Mouse (Mus musculus): ENCODE data around the gene Gm2696. TPM values are rescaled to one million over a fixed set of nuclear protein-coding genes. Genes with fewer than 3 reads are reported as not detected.

Gm2696 gene
- not detected in 2 replicates for polyA plus RNA-seq (2012; rRNA removed)

DNA sequence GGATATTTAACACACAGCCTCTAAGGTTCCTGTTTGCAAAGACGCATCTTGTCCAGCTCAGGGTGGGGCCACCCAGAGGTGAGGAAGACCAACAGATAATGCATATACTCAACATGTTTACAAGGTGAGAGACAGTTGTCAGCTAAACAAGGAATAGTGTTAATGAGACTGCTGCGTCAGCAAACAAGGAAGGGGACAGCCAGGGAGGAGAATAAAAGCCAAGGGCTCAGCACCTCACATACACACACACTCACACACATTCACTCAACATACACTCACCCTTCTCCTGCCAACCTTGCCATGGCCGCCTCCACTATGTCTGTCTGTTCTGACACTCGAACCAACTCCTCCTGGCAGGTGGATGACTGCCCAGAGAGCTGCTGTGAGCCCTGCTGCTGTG lies at the start of gene Gm2696:
Gm2696 (plus strand) TSS at position 301 of the 400 bp plus-strand sequence.

DNA sequence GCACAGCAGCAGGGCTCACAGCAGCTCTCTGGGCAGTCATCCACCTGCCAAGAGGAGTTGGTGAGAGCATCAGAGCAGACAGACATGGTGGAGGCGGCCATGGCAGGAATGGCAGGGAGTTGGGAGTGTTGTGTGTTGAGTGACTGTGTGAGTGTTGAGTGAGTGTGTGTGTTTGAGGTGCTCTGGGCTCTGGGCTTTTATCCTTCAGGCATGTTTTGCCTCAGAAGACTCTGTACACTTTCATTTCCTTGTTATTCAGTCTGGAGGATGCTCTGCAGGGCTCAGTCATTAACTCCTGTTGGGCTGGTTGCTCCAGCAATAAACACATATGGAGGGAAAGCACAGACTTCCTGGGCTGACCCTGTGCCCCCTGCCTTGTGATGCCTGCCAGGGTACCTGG lies 43.3 kb upstream of the Gm2696 start, which contains the start of gene Gm3238:
Gm3238 (minus strand) TSS at position 101 of the 400 bp plus-strand sequence.

DNA sequence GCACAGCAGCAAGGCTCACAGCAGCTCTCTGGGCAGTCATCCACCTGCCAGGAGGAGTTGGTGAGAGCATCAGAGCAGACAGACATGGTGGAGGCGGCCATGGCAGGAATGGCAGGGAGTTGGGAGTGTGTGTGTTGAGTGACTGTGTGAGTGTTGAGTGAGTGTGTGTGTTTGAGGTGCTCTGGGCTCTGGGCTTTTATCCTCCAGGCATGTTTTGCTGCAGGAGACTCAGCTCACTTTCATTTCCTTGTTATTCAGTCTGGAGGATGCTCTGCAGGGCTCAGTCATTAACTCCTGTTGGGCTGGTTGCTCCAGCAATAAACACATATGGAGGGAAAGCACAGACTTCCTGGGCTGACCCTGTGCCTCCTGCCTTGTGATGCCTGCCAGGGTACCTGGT lies 37.6 kb upstream of the Gm2696 start, which contains the start of gene Gm7138:
Gm7138 (minus strand) TSS at position 101 of the 400 bp plus-strand sequence.

DNA sequence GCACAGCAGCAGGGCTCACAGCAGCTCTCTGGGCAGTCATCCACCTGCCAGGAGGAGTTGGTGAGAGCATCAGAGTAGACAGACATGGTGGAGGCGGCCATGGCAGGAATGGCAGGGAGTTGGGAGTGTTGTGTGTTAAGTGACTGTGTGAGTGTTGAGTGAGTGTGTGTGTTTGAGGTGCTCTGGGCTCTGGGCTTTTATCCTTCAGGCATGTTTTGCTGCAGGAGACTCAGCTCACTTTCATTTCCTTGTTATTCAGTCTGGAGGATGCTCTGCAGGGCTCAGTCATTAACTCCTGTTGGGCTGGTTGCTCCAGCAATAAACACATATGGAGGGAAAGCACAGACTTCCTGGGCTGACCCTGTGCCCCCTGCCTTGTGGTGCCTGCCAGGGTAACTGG lies 32.0 kb upstream of the Gm2696 start, which contains the start of gene Gm3250:
Gm3250 (minus strand) TSS at position 101 of the 400 bp plus-strand sequence.

DNA sequence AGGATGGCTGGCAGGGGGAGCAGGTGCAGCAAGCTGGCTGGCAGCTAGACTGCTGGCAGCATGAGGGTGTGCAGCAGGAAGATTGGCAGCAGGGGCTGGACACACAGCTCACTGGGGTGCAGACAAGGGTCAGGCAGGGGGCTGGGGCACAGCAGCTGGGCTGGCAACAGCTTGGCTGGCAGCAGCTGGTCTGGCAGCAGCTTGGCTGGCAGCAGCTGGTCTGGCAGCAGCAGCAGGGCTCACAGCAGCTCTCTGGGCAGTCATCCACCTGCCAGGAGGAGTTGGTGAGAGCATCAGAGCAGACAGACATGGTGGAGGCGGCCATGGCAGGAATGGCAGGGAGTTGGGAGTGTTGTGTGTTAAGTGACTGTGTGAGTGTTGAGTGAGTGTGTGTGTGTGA lies 26.6 kb upstream of the Gm2696 start, which contains the start of gene Gm7137:
Gm7137 (minus strand) TSS at position 325 of the 400 bp plus-strand sequence.

DNA sequence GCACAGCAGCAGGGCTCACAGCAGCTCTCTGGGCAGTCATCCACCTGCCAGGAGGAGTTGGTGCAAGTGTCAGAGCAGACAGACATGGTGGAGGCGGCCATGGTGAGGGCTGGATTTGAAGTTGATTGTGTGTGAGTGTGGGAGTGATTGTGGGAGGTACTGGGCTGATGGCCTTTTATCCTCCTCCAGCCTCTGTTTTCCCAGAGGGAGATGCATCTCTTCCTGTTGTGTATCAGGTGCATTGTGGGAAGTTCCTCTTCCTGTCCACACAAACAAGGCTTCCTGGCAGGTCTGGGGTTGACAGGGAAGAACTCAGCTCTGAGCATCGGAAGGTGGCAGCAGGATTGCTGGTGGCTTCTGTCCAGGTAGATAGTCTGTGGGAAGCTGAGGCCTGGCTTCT lies 19.5 kb upstream of the Gm2696 start, which contains the start of gene Gm9639:
Gm9639 (minus strand) TSS at position 101 of the 400 bp plus-strand sequence.

DNA sequence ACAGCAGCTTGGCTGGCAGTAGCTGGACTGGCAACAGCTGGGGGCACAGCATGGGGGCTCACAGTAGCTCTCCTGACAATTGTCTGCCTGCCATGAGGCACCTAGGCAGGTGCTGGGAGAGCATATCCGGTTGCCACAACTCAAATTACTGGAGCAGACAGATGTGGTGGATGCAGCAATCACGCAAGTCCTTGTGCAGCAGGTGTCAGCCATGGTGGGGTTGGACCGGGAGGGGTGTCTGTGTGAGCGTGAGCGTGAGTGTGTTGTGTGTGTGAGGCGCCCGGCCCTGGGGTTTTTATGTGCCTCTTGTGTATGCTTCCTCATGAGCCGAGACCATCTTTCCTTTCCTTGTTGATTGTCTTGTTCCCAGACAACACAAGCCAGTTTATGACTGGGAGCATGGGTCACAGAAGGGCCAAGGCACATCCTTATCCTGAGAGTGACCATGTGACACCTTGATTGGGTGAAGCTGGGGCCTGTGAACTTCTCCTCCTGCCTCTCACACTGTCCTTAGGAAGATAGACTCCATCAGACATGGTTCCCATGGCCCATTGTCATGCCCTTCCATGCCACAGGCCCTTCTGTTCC lies 15.5 kb upstream of the Gm2696 start, which contains the start of gene Gm19668:
Gm19668 (minus strand) TSS at position 213 of the 588 bp plus-strand sequence.

DNA sequence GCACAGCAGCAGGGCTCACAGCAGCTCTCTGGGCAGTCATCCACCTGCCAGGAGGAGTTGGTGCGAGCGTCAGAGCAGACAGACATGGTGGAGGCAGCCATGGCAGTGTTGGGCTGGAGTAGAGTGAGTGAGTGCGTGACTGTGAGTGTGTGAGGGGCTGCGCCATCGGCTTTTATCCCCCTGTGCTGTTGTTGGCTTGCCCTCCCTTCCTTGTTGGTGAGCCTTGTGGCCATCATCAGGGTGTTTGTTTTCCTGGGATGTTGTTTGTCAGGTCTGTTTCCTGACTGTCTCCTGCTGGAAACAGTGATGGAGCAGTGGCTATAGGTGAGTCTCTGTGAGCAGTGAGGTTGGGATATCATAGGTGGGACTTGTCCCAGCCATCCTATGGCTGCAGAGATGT lies 2.7 kb upstream of the Gm2696 start, which contains the start of gene Gm9507:
Gm9507 (minus strand) TSS at position 101 of the 400 bp plus-strand sequence.

DNA sequence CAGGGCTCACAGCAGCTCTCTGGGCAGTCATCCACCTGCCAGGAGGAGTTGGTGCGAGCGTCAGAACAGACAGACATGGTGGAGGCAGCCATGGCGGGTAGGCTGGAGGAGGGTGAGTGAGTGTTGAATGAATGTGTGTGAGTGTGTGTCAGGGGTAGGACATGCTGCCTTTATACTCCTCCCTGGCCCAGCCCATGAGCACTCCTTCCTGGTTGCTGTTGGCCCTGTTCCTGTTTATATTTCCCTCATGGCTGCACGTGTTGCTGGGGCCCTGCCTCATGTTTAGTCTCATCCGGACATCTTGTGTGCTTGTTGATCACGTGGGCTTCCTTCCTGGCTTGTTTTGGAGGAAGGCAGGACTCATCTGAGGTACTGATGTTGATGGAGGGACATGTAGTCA lies 12.5 kb downstream of the Gm2696 start, which contains the start of gene Krtap10-4:
Krtap10-4 (minus strand) TSS at position 145 of the 400 bp plus-strand sequence.

DNA sequence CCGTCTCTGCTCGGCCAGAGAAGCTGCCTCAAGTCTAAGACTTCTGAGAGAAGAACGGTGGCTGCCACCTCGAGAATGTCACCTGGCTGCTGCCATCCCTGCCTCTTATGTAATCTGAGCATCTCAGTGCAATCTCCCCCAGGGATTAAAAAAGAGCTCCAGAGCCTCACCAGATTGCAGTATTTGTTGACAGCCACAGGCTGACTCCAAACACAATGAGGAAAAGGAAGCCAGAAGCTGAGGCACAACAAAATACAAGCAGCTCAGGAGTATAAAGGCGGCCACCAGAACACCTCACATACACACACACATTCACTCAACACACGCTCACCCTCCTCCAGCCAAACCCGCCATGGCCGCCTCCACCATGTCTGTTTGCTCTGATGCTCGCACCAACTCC lies 21.2 kb downstream of the Gm2696 start, which contains the start of gene Krtap10-10:
Krtap10-10 (plus strand) TSS at position 301 of the 400 bp plus-strand sequence.

DNA sequence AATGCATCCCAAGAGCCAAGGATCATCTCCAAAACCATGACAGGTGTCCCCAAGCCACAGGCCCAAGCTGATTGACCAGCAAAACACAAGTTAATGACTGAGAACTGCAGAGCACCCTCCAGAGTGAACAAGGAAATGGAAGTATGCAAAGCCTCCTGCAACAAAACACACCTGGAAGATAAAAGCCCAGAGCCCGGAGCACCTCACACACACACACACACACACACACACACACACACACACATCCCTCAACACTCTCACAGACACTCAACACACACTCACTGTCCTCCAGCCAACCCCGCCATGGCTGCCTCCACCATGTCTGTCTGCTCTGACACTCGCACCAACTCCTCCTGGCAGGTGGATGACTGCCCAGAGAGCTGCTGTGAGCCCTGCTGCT lies 32.0 kb downstream of the Gm2696 start, which contains the start of gene Gm36176:
Gm36176 (plus strand) TSS at position 301 of the 400 bp plus-strand sequence.

DNA sequence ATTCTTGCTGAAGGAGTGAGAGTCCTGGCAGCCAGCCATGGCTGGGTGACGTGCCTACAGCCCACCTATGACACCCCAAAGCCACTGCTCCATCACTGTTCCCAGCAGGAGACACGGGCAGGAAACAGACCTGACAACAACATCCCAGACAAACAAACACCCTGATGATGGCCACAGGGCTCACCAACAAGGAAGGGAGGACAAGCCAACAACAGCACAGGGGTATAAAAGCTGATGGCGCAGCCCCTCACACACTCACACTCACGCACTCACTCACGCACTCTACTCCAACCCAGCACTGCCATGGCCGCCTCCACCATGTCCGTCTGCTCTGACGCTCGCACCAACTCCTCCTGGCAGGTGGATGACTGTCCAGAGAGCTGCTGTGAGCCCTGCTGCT lies 38.1 kb downstream of the Gm2696 start, which contains the start of gene Gm10318:
Gm10318 (plus strand) TSS at position 301 of the 400 bp plus-strand sequence.

DNA sequence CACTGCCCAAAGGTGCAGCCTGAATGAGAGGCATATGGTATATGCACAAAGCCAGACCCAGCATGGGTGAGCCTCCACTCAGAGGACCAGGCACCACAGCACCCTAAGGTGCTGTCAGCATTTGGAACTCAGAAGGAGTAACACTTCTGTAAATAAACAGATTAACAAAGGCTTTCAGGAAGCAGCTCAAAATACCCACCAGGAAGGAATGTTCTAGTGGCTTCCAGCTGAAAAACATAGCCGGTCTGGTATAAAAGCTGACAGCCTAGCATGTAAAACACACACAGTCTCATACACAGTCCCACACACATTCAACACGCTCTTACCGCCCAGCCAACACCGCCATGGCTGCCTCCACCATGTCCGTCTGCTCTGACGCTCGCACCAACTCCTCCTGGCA lies 47.2 kb downstream of the Gm2696 start, which contains the start of gene Gm3285:
Gm3285 (plus strand) TSS at position 301 of the 400 bp plus-strand sequence.

Other genes with a start within 250 kb of the Gm2696 start
- 75.2 and 76.7 TPM in 2 replicates for gene Pttg1ip, start 233.0 kb upstream of the Gm2696 start, polyA plus RNA-seq (2012; rRNA removed)
- 432 and 449 TPM in 2 replicates for gene Sumo3, start 208.6 kb upstream of the Gm2696 start, polyA plus RNA-seq (2012; rRNA removed)
- gene Gm49325, start 208.5 kb upstream of the Gm2696 start, polyA plus RNA-seq (2012; rRNA removed): 42.7 TPM in 1 of 2 replicates, not detected in the other
- 46.0 and 46.8 TPM in 2 replicates for gene Ube2g2, start 192.4 kb upstream of the Gm2696 start, polyA plus RNA-seq (2012; rRNA removed)
- gene Tspear, start 128.1 kb upstream of the Gm2696 start, polyA plus RNA-seq (2012; rRNA removed): 0.92 and 1.3 TPM in 2 replicates
- gene Gm19402, start 123.9 kb upstream of the Gm2696 start, polyA plus RNA-seq (2012; rRNA removed): not detected in 2 replicates
- gene Gm9508, start 117.4 kb upstream of the Gm2696 start, polyA plus RNA-seq (2012; rRNA removed): not detected in 2 replicates
- gene Gm10272, start 108.1 kb upstream of the Gm2696 start, polyA plus RNA-seq (2012; rRNA removed): not detected in 2 replicates
- gene Gm10024, start 103.2 kb upstream of the Gm2696 start, polyA plus RNA-seq (2012; rRNA removed): not detected in 2 replicates
- not detected in 2 replicates for gene Gm10142, start 98.9 kb upstream of the Gm2696 start, polyA plus RNA-seq (2012; rRNA removed)
- not detected in 2 replicates for gene Krtap12-1, start 94.1 kb upstream of the Gm2696 start, polyA plus RNA-seq (2012; rRNA removed)
- gene Gm10100, start 88.2 kb upstream of the Gm2696 start, polyA plus RNA-seq (2012; rRNA removed): not detected in 2 replicates
- gene Gm18596, start 72.0 kb upstream of the Gm2696 start, polyA plus RNA-seq (2012; rRNA removed): not detected in 2 replicates
- gene Gm9736, start 63.3 kb upstream of the Gm2696 start, polyA plus RNA-seq (2012; rRNA removed): not detected in 2 replicates
- gene Gm3233, start 55.0 kb upstream of the Gm2696 start, polyA plus RNA-seq (2012; rRNA removed): not detected in 2 replicates
- not detected in 2 replicates for gene Gm3238, start 43.4 kb upstream of the Gm2696 start, polyA plus RNA-seq (2012; rRNA removed)
- gene Gm7138, start 37.7 kb upstream of the Gm2696 start, polyA plus RNA-seq (2012; rRNA removed): not detected in 2 replicates
- gene Gm3250, start 32.1 kb upstream of the Gm2696 start, polyA plus RNA-seq (2012; rRNA removed): not detected in 2 replicates
- not detected in 2 replicates for gene Gm7137, start 26.5 kb upstream of the Gm2696 start, polyA plus RNA-seq (2012; rRNA removed)
- not detected in 2 replicates for gene Gm9639, start 19.6 kb upstream of the Gm2696 start, polyA plus RNA-seq (2012; rRNA removed)
- not detected in 2 replicates for gene Gm19668, start 15.5 kb upstream of the Gm2696 start, polyA plus RNA-seq (2012; rRNA removed)
- 0.09 TPM in 1 of 2 replicates, not detected in the other for gene Gm9507, start 2.8 kb upstream of the Gm2696 start, polyA plus RNA-seq (2012; rRNA removed)
- gene Krtap10-4, start 12.4 kb downstream of the Gm2696 start, polyA plus RNA-seq (2012; rRNA removed): not detected in 2 replicates
- not detected in 2 replicates for gene Krtap10-10, start 21.3 kb downstream of the Gm2696 start, polyA plus RNA-seq (2012; rRNA removed)
- not detected in 2 replicates for gene Gm36176, start 32.1 kb downstream of the Gm2696 start, polyA plus RNA-seq (2012; rRNA removed)
- not detected in 2 replicates for gene Gm10318, start 38.2 kb downstream of the Gm2696 start, polyA plus RNA-seq (2012; rRNA removed)
- gene Gm3285, start 47.3 kb downstream of the Gm2696 start, polyA plus RNA-seq (2012; rRNA removed): not detected in 2 replicates
- gene Lrrc3, start 87.9 kb downstream of the Gm2696 start, polyA plus RNA-seq (2012; rRNA removed): 19.3 and 20.3 TPM in 2 replicates
- gene Trpm2, start 155.9 kb downstream of the Gm2696 start, polyA plus RNA-seq (2012; rRNA removed): 12.8 and 13.4 TPM in 2 replicates
- 66.5 and 68.2 TPM in 2 replicates for gene 1810043G02Rik, start 163.8 kb downstream of the Gm2696 start, polyA plus RNA-seq (2012; rRNA removed)
- gene Pfkl, start 195.4 kb downstream of the Gm2696 start, polyA plus RNA-seq (2012; rRNA removed): 159 and 175 TPM in 2 replicates
- not detected in 2 replicates for gene Dnmt3l, start 227.3 kb downstream of the Gm2696 start, polyA plus RNA-seq (2012; rRNA removed)
- 0.62 and 0.68 TPM in 2 replicates for gene Aire, start 228.9 kb downstream of the Gm2696 start, polyA plus RNA-seq (2012; rRNA removed)

Measured in central nervous system, embryonic 18 days (tissue).